Mouse (Mus musculus) lung, embryonic 14.5 days (tissue): Measurements from ENCODE around the gene Dennd6a. TPM values are rescaled to one million over a fixed set of nuclear protein-coding genes. Genes with fewer than 3 reads are reported as not detected.

Experiments
- ATAC-seq: fragments of 200-750 bp; cut with Nextera tagmentation; 2 replicates; pipeline ENCODE4 v1.8.0; 2017; ENCODE audit warnings: mild to moderate bottlenecking, moderate TSS enrichment, moderate library complexity; ENCODE audit not compliant: insufficient read depth
- DNase-seq: peaks from one replicate; pipeline ENCODE4 v3.0.0-alpha.2; 2015
- H3K27ac ChIP-seq: fragments of 300-500 bp; sonication (generic); 2 replicates; pipeline ENCODE4 v1.5.1; 2014; ENCODE audit warnings: low read depth, mild to moderate bottlenecking, moderate library complexity
- H3K27me3 ChIP-seq: fragments of 300-500 bp; sonication (generic); 2 replicates; pipeline ENCODE4 v1.6.1; 2014; ENCODE audit warnings: low read length, control low read depth; ENCODE audit not compliant: insufficient read depth
- H3K36me3 ChIP-seq: fragments of 300-500 bp; sonication (generic); 2 replicates; pipeline ENCODE4 v1.6.1; 2014; ENCODE audit warnings: control low read depth; ENCODE audit not compliant: insufficient read depth
- H3K4me1 ChIP-seq: fragments of 300-500 bp; sonication (generic); 2 replicates; pipeline ENCODE4 v1.6.1; 2014; ENCODE audit warnings: antibody characterized with exemption, control low read depth; ENCODE audit not compliant: insufficient read depth
- H3K4me2 ChIP-seq: fragments of 300-500 bp; sonication (generic); 2 replicates; pipeline ENCODE4 v1.6.1; 2014; ENCODE audit warnings: mild to moderate bottlenecking
- H3K4me3 ChIP-seq: fragments of 300-500 bp; sonication (generic); 2 replicates; pipeline ENCODE4 v1.5.1; 2014; ENCODE audit warnings: low read depth, low read length
- H3K9ac ChIP-seq: fragments of 300-500 bp; sonication (generic); 2 replicates; pipeline ENCODE4 v1.6.1; 2014
- H3K9me3 ChIP-seq: fragments of 300-500 bp; sonication (generic); 2 replicates; pipeline ENCODE4 v1.6.1; 2016; ENCODE audit warnings: low read depth, low read length, control low read depth
- CTCF ChIP-seq: IDR thresholded peaks from 2 replicates; pipeline ENCODE4 v1.5.1; 2016; ENCODE audit warnings: antibody characterized with exemption, low read depth
- WGBS: fragments of 180-500 bp; shearing (Covaris S2); extraction: QIAGEN DNeasy Blood & Tissue Kit; methylation state at CpG from one replicate; pipeline ENCODE4 v1.1.7; 2014; 5-methylcytosine and 5-hydroxymethylcytosine counted together
- microRNA-seq: library from miRNA; unstranded; fragments of <30 nt; microRNA quantifications from one replicate; pipeline ENCODE4, GENCODE M21; 2016; ENCODE audit warnings: borderline number of aligned reads
- polyA plus RNA-seq: library from polyadenylated mRNA; unstranded; fragments of >200 nt; fragmentation: Nextera tagmentation; extraction: Ambion mirVana; gene quantifications from 2 replicates; pipeline ENCODE4 v1.2.1, GENCODE M21; 2014

The Dennd6a gene
- polyA plus RNA-seq, 1 experiment from 2014 or later: 39.1 TPM

DNA sequence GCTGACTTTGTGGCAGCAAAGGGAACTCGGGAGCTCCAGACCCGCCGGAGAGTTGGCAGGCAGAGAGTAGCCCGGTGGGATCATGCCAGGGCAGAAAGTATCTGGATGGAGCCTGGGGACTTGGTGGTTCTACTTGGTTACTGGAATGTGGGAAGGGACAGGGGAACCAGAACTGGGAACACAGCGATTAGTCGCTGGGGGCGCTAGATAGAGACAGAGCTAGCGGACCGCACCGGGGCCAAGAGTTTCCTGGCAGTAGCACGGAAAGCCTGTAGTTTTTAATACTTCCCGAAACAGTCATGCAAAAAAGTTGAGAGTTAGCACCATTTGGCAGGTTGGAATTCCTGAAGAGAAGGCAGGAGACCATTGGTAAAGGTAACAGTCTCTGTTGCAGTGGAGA, 101.7 kb downstream of the Dennd6a start:
- Histone ChIP-seq H3K4me3 (no peak overlapping the region), H3K27ac (no peak overlapping the region), H3K4me2 (peak overlapping the region; percentile 20; the same call in 1 of the 2 replicates), H3K36me3 (no peaks in the 10 kb centered on the region), H3K27me3 (no peaks in the 10 kb centered on the region), H3K4me1 (0 out of 2 replicates have a peak, but pooled peaks cover 3% of the 10 kb centered on the region), H3K9ac (no peak overlapping the region), H3K9me3 (no peaks in the 10 kb centered on the region)
- TF ChIP-seq CTCF: peak; percentile 42
- peak; percentile 67 for DNase-seq
- no peak for ATAC-seq
- WGBS: 17% methylated on average over 12 of the region's 12 CpGs

DNA sequence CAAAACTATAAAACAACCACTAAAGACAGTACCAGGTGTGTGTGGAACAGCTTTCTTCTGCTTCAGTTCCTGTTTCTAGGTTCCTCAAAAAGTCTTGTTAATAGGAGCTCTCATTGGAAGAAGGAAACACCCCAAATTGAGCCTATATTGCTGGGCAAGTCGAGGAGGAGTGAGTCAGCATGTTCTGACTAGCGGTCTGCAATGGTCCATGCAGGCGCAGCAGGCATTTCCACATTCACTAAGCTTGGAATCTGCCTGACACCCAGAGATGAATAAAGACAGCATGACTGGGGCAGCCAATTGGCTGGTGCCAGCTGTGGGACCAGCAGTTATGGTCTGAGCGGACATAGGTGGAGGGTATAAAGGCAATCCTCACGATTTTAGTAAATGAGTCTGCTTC, 102.1 kb downstream of the Dennd6a start:
- 84% methylated on average over 5 of the region's 5 CpGs for WGBS
- Histone ChIP-seq H3K4me3 (no peak overlapping the region), H3K27me3 (no peaks in the 10 kb centered on the region), H3K27ac (no peak overlapping the region), H3K9ac (no peak overlapping the region), H3K4me1 (no peaks in the 10 kb centered on the region), H3K9me3 (no peaks in the 10 kb centered on the region), H3K36me3 (no peaks in the 10 kb centered on the region), H3K4me2 (peak overlapping the region; percentile 20; the same call in 1 of the 2 replicates)
- DNase-seq (no peak), ATAC-seq (no peak)
- TF ChIP-seq CTCF: no peak

Small RNA genes within 50 kb of the gene (microRNA-seq; reads per million reads assigned to microRNA genes)
- not detected for gene Mir7672

Other genes with a start within 250 kb of the Dennd6a start
- 30.1 and 31.4 TPM in 2 replicates for gene Slmap, start 38.9 kb upstream of the Dennd6a start, polyA plus RNA-seq
- gene Arf4, start 64.2 kb downstream of the Dennd6a start, polyA plus RNA-seq: 586 and 611 TPM in 2 replicates
- 10.6 and 11.5 TPM in 2 replicates for gene Pde12, start 96.0 kb downstream of the Dennd6a start, polyA plus RNA-seq
- gene Dnah12, start 119.4 kb downstream of the Dennd6a start, polyA plus RNA-seq: 0.11 and 0.15 TPM in 2 replicates